Mouse (Mus musculus) kidney, embryonic 14.5 days (tissue): Measurements from ENCODE around the gene Prkcg. TPM values are rescaled to one million over a fixed set of nuclear protein-coding genes. Genes with fewer than 3 reads are reported as not detected.

Experiments
- ATAC-seq: fragments of 200-750 bp; cut with Nextera tagmentation; 2 replicates; pipeline ENCODE4 v1.8.0; 2017; ENCODE audit warnings: moderate number of reproducible peaks, mild to moderate bottlenecking, moderate TSS enrichment, moderate library complexity; ENCODE audit not compliant: low FRiP score, low TSS enrichment
- H3K27ac ChIP-seq: fragments of 300-500 bp; sonication (generic); 2 replicates; pipeline ENCODE4 v1.5.1; 2014; ENCODE audit warnings: low read depth, mild to moderate bottlenecking, low read length, moderate library complexity, mixed read lengths
- H3K27me3 ChIP-seq: fragments of 300-500 bp; sonication (generic); 2 replicates; pipeline ENCODE4 v1.6.1; 2014; ENCODE audit warnings: mild to moderate bottlenecking, low read length; ENCODE audit not compliant: control insufficient read depth, insufficient read depth
- H3K36me3 ChIP-seq: fragments of 300-500 bp; sonication (generic); 2 replicates; pipeline ENCODE4 v1.6.1; 2014; ENCODE audit warnings: low read length, mixed read lengths; ENCODE audit not compliant: control insufficient read depth, insufficient read depth
- H3K4me1 ChIP-seq: fragments of 300-500 bp; sonication (generic); 2 replicates; pipeline ENCODE4 v1.6.1; 2014; ENCODE audit warnings: low read length, mixed read lengths; ENCODE audit not compliant: control insufficient read depth, insufficient read depth
- H3K4me2 ChIP-seq: fragments of 300-500 bp; sonication (generic); replicated peaks from 2 replicates; pipeline ENCODE4 v1.6.1; 2014; ENCODE audit warnings: low read depth, mild to moderate bottlenecking, low read length
- H3K4me3 ChIP-seq: fragments of 300-500 bp; sonication (generic); 2 replicates; pipeline ENCODE4 v1.5.1; 2014; ENCODE audit warnings: mild to moderate bottlenecking, low read length
- H3K9ac ChIP-seq: fragments of 300-500 bp; sonication (generic); 2 replicates; pipeline ENCODE4 v1.6.1; 2014; ENCODE audit warnings: low read depth, mild to moderate bottlenecking, low read length, moderate library complexity
- H3K9me3 ChIP-seq: fragments of 300-500 bp; sonication (generic); 2 replicates; pipeline ENCODE4 v1.6.1; 2016; ENCODE audit warnings: low read length; ENCODE audit not compliant: control insufficient read depth
- WGBS: fragments of 180-500 bp; shearing (Covaris S2); extraction: QIAGEN DNeasy Blood & Tissue Kit; methylation state at CpG from one replicate; pipeline ENCODE4 v1.1.7; 2014; 5-methylcytosine and 5-hydroxymethylcytosine counted together
- polyA plus RNA-seq: library from polyadenylated mRNA; unstranded; fragments of >200 nt; fragmentation: Nextera tagmentation; extraction: Ambion mirVana; gene quantifications from 2 replicates; pipeline ENCODE4 v1.2.1, GENCODE M21; 2014

Prkcg gene
- polyA plus RNA-seq, 1 experiment from 2014 or later, result 0.28 TPM

DNA sequence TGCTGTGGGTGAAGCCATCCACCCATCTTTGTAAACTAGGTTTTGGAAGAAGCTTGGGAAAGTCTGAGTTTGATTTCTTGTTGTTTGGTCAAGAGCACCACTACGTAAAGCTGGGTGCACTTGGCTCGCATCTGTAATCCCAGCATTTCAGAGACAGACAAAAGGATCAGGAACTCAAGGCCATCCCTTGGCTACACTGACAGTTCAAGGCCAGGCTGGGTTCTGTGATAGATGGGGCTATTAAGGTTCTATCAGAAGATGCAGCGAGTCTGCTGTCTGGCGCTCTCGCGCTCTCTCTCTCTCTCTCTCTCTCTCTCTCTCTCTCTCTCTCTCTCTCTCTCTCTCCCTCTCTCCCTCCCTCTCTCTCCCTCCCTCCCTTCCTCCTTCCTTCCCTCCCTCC, 65.9 kb downstream of the Prkcg start:
- no peaks in the 10 kb centered on the region for H3K27me3 ChIP-seq
- no peaks in the 10 kb centered on the region for H3K9me3 ChIP-seq
- H3K9ac ChIP-seq, result no peak overlapping the region
- H3K36me3 ChIP-seq, result no peaks in the 10 kb centered on the region
- no peak overlapping the region for H3K4me2 ChIP-seq
- no peak for ATAC-seq
- H3K4me3 ChIP-seq, result no peak overlapping the region
- WGBS, result 89% methylated on average over 6 of the region's 6 CpGs
- no peaks in the 10 kb centered on the region for H3K4me1 ChIP-seq
- H3K27ac ChIP-seq, result no peak overlapping the region

DNA sequence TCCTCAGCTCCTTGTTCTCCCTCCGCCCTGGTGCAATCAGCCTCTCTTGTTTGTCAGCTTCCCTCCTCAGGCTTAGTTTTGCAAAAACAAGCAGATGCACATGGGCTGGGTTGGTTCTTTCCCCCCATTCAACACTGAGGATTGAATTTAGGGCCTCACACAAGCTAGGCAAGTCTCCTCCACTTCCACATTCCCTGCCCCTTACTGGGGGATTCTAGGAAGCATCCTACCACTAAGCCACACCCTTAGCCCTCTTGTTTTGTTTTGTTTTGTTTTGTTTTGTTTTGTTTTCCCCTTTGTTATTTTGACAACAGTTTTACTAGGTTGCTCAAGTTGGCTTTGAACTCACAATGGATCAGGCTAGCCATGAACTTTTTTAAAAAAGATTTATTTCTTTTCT, 71.7 kb downstream of the Prkcg start:
- Histone ChIP-seq H3K9me3 (no peaks in the 10 kb centered on the region), H3K4me1 (no peaks in the 10 kb centered on the region), H3K4me2 (no peak overlapping the region), H3K36me3 (no peaks in the 10 kb centered on the region), H3K27me3 (no peaks in the 10 kb centered on the region), H3K4me3 (no peak overlapping the region), H3K9ac (no peak overlapping the region), H3K27ac (no peak overlapping the region)
- WGBS, result 96% methylated on average over 1 of the region's 1 CpGs
- no peak for ATAC-seq

DNA sequence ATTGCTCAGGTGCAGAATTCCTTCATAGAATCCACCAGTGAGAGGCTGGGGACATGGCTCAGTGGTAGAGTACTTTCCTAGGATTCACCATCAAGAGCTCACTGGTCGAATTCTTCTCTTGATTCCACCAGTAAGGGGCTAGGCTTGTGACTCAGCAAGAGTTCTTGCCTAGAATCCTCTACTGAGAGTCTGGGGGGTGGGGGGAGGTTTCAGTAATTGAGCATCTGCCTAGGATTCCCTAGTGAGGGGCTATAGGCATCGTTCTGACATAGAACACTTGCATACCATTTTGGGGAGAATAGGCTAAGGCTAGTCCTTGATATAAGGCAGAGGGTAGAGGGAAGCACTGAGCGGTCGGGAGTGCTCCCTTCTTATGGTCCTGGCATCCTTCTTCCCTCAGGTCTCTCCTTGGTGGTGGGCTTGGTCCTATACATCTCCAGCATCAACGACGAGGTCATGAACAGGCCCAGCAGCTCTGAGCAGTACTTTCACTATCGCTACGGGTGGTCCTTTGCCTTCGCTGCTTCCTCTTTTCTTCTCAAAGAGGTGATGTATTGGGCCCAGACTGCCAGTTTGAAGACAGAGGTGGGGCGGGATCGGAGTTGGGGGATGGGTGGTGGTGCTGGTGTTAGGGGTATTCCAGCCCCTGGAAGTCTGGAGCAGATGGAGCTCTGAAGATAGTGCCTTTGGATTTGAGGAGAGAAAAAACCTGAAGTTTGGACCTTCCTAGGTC, 76.7 kb downstream of the Prkcg start:
- WGBS, result 43% methylated on average over 11 of the region's 11 CpGs
- Histone ChIP-seq H3K27ac (no peak overlapping the region), H3K4me2 (no peak overlapping the region), H3K9ac (no peak overlapping the region), H3K27me3 (peaks cover 8% of the 10 kb centered on the region; the same call in 1 of the 2 replicates), H3K4me3 (no peak overlapping the region), H3K4me1 (peaks cover 8% of the 10 kb centered on the region; the same call in 1 of the 2 replicates), H3K36me3 (no peaks in the 10 kb centered on the region), H3K9me3 (no peaks in the 10 kb centered on the region)
- no peak for ATAC-seq

DNA sequence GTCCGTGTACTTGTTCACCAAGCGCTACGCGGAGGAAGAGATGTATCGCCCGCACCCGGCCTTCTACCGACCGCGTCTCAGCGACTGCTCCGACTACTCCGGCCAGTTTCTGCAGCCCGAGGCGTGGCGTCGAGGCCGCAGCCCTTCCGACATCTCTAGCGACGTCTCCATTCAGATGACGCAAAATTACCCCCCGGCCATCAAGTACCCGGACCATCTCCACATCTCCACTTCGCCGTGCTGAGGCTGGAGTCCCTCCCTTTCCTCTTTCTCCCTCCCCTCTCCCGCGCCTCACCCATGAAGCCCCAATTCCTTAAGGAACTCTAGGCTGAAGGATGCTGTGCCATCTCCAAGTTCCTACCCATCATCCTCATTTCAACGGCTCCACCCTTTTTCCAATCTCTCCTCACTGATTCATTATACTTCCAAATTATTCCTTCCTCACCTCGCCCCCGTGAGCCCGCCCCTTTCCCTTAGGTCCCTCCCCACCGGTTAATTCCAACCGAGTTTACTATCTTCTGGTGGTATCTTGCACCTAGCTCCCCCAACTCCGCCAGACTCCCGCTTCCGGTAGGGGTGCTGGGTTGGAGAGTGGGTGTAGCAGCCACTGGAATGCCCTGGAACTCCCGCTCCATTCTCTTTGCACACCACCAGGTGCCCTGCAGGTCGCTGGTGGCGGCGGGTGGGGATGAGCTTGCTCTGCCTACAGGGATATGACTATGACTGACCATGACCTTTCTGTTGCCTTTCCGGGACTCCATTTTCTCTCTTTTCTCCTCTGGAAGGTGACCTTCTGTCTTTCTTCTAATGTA, 77.9 kb downstream of the Prkcg start:
- ATAC-seq, result peak; percentile 34; the same call in 1 of the 2 replicates
- H3K9ac ChIP-seq, result no peak overlapping the region

DNA sequence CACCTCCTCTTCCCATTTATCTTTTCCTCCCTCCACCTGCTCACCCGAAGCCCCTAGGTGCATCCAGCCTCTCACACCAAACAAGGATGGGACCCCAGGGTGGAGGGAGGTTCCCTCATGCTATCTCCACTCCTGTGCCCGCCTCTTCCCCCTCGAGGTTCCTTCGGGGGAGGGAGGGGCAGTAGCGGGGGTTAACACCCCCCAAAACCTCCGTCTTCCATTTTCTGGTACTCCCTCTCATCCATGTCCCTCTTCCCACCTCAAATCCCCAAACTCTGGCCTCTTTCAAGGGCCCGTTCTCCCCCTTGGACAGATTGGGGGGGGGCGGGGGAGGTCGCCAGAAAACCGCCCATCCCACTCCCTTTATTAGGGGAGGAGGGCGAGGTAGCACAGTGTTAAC, 78.6 kb downstream of the Prkcg start:
- 0 out of 2 replicates have a peak, but pooled peaks have one; percentile 7 for ATAC-seq
- Histone ChIP-seq H3K36me3 (no peaks in the 10 kb centered on the region), H3K27me3 (peaks cover 8% of the 10 kb centered on the region; the same call in 1 of the 2 replicates), H3K4me1 (peaks cover 8% of the 10 kb centered on the region; the same call in 1 of the 2 replicates), H3K9ac (no peak overlapping the region), H3K4me3 (peak overlapping the region; percentile 14), H3K27ac (no peak overlapping the region), H3K9me3 (no peaks in the 10 kb centered on the region), H3K4me2 (peak overlapping the region; percentile 33; the same call in 1 of the 2 replicates)
- 3% methylated on average over 10 of the region's 11 CpGs for WGBS

More for the DNA sequence above, 77.9 kb downstream of the Prkcg start:
- H3K4me1 ChIP-seq, result peaks cover 8% of the 10 kb centered on the region; the same call in 1 of the 2 replicates
- no peaks in the 10 kb centered on the region for H3K36me3 ChIP-seq
- 9% methylated on average over 42 of the region's 42 CpGs for WGBS
- peaks cover 8% of the 10 kb centered on the region; the same call in 1 of the 2 replicates for H3K27me3 ChIP-seq
- H3K4me2 ChIP-seq, result peak overlapping the region; percentile 33
- H3K9me3 ChIP-seq, result no peaks in the 10 kb centered on the region
- no peak overlapping the region for H3K27ac ChIP-seq
- peak overlapping the region; percentile 14 for H3K4me3 ChIP-seq

DNA sequence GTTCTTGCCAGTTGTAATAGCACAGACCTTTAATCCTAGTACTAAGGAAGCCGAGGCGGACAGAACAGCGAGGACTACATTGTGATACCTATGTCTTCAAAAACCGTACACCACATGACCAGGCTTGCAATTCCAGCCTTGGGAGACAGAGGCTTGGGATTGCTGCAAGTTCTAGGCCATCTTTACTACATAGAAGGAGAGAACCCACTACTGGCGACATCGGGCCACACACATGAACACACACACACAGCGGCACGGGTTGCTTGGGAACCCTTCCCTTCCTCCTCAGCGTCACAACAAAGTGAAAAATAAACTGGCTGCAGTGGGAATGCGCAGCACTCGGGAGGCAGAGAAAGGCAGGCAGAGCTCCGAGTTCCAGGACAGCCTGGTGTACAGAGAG, 79.3 kb downstream of the Prkcg start:
- ATAC-seq, result no peak
- peaks cover 8% of the 10 kb centered on the region; the same call in 1 of the 2 replicates for H3K27me3 ChIP-seq
- H3K9me3 ChIP-seq, result no peaks in the 10 kb centered on the region
- H3K4me1 ChIP-seq, result peaks cover 8% of the 10 kb centered on the region; the same call in 1 of the 2 replicates
- H3K27ac ChIP-seq, result no peak overlapping the region
- H3K36me3 ChIP-seq, result no peaks in the 10 kb centered on the region
- no peak overlapping the region for H3K4me2 ChIP-seq
- 38% methylated on average over 12 of the region's 12 CpGs for WGBS
- H3K9ac ChIP-seq, result no peak overlapping the region
- H3K4me3 ChIP-seq, result no peak overlapping the region

DNA sequence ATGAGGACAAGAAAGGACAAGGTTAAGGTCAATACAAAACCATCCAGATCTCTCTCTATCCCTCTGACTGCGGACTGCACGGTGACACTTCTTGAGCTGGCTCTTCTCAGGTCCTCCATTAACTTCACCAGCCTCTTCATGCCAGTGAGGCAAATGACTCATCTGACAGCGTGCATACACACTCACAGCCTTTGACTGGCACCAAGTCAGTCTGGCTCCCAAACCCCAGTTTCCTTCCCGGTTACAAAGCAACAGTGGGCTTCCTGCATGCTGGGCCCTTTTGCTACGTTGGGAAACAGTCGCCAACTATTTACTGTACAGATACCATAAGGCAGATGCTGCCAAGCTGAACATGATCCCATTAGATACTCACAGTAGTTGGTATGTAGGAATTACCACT, 80.2 kb downstream of the Prkcg start:
- no peaks in the 10 kb centered on the region for H3K36me3 ChIP-seq
- H3K9me3 ChIP-seq, result no peaks in the 10 kb centered on the region
- 70% methylated on average over 6 of the region's 6 CpGs for WGBS
- no peak overlapping the region for H3K9ac ChIP-seq
- no peak for ATAC-seq
- peaks cover 8% of the 10 kb centered on the region; the same call in 1 of the 2 replicates for H3K4me1 ChIP-seq
- H3K27ac ChIP-seq, result no peak overlapping the region
- H3K27me3 ChIP-seq, result peaks cover 8% of the 10 kb centered on the region; the same call in 1 of the 2 replicates
- H3K4me2 ChIP-seq, result no peak overlapping the region
- H3K4me3 ChIP-seq, result no peak overlapping the region

DNA sequence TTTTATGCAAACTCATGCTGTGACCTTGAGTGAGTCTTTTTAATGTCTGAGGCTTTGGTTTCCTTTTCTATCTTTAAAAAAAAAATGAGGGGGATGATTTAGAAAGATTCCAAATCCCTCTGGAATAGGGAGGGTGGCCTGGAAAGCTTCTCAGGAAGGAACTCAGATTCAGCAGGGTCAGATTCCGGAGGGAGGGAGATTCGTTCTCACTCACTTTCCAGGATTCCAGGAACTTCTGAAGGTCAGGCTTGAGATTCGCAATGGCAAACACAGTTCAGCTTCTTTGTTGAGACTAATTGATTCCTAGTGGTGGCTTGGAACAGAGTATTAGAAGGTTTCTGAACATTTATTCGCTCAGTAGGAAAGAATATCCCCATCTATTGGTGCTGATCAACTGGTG, 81.4 kb downstream of the Prkcg start:
- Histone ChIP-seq H3K4me1 (peaks cover 8% of the 10 kb centered on the region; the same call in 1 of the 2 replicates), H3K27ac (no peak overlapping the region), H3K4me2 (no peak overlapping the region), H3K9ac (no peak overlapping the region), H3K27me3 (peaks cover 8% of the 10 kb centered on the region; the same call in 1 of the 2 replicates), H3K4me3 (no peak overlapping the region), H3K9me3 (no peaks in the 10 kb centered on the region), H3K36me3 (no peaks in the 10 kb centered on the region)
- ATAC-seq, result no peak
- 55% methylated on average over 4 of the region's 4 CpGs for WGBS
